Mouse (Mus musculus) kidney, postnatal 14 days (tissue): ENCODE measurements at regions not wholly inside any gene's neighbourhood (a gene's known extent, or its start where the extent isn't known, plus 50 kb on each side); places are given as distances from the start of the nearest gene placed in this dataset.
"Not testable (repeated sequence)": the region's sequence is repeated elsewhere in the genome, so short reads cannot be mapped to it uniquely, and the experiment has no call there.

Experiments used
- DNase-seq: peaks from one replicate; pipeline ENCODE4 v3.0.0; 2022; ENCODE audit warnings: mixed read lengths

- no peak for DNase-seq
Observed at GRCm38 (mm10) chrX:99732526-99732925, 88.3 kb upstream of the Tmem28 start.

GRCm38 (mm10) chrX:99725101-99725500 is 95.7 kb upstream of the Tmem28 start:
- peak; percentile 3 for DNase-seq

- peak; percentile 23 for DNase-seq
Observed at GRCm38 (mm10) chrX:99695366-99695765, 125.5 kb upstream of the Tmem28 start.

GRCm38 (mm10) chrX:99690971-99691370 is 129.8 kb upstream of the Tmem28 start:
- no peak for DNase-seq

GRCm38 (mm10) chrX:99689761-99690160 is 131.1 kb upstream of the Tmem28 start:
- DNase-seq: no peak

- not testable (repeated sequence) for DNase-seq
Observed at GRCm38 (mm10) chrX:99682491-99682890, 138.3 kb upstream of the Tmem28 start.

GRCm38 (mm10) chrX:99667596-99667995 is 153.2 kb upstream of the Tmem28 start:
- peak; percentile 11 for DNase-seq

- no peak for DNase-seq
Observed at GRCm38 (mm10) chrX:99662566-99662965, 158.3 kb upstream of the Tmem28 start.

GRCm38 (mm10) chrX:99659496-99660140 is 161.2 kb upstream of the Tmem28 start:
- no peak for DNase-seq

GRCm38 (mm10) chrX:99657790-99658451 is 162.9 kb upstream of the Tmem28 start:
- peak; percentile 57 for DNase-seq

GRCm38 (mm10) chrX:99656988-99657387 is 163.8 kb upstream of the Tmem28 start:
- no peak for DNase-seq

- DNase-seq: peak; percentile 63
Observed at GRCm38 (mm10) chrX:99632211-99632775, 161.2 kb upstream of the Pja1 start.

- DNase-seq: no peak
Observed at GRCm38 (mm10) chrX:99624515-99625179, 153.6 kb upstream of the Pja1 start.

- DNase-seq: no peak
Observed at GRCm38 (mm10) chrX:99612130-99612759, 141.2 kb upstream of the Pja1 start.

- no peak for DNase-seq
Observed at GRCm38 (mm10) chrX:99610096-99610495, 139.0 kb upstream of the Pja1 start.

- DNase-seq: peak; percentile 20
Observed at GRCm38 (mm10) chrX:99609591-99609990, 138.5 kb upstream of the Pja1 start.

GRCm38 (mm10) chrX:99608284-99608692 is 137.2 kb upstream of the Pja1 start:
- DNase-seq: no peak

- DNase-seq: peak; percentile 64
Observed at GRCm38 (mm10) chrX:99605084-99605824, 134.2 kb upstream of the Pja1 start.

- DNase-seq: no peak
Observed at GRCm38 (mm10) chrX:99603714-99604113, 132.6 kb upstream of the Pja1 start.

GRCm38 (mm10) chrX:99602268-99602885 is 131.3 kb upstream of the Pja1 start:
- DNase-seq: peak; percentile 45

- no peak for DNase-seq
Observed at GRCm38 (mm10) chrX:99595493-99595892, 124.4 kb upstream of the Pja1 start.
